Mouse (Mus musculus): ENCODE data around the gene Gm11549. TPM values are rescaled to one million over a fixed set of nuclear protein-coding genes. Genes with fewer than 3 reads are reported as not detected.

Gene Gm11549
- polyA plus RNA-seq, 1 experiment from 2014 or later = not detected

- 58% methylated on average over 6 of the region's 6 CpGs for WGBS (ENCODE audit: insufficient replicate concordance)
- H3K4me2 ChIP-seq = no peak overlapping the region
- H3K36me3 ChIP-seq = no peaks in the 10 kb centered on the region
- H3K9me3 ChIP-seq (replicated peaks) = no peaks in the 10 kb centered on the region
- H3K9ac ChIP-seq = no peak overlapping the region
- no peaks in the 10 kb centered on the region for H3K27me3 ChIP-seq
- no peak overlapping the region for H3K4me3 ChIP-seq (replicated peaks)
- no peak for ATAC-seq (ENCODE audit: low read depth)
- H3K4me1 ChIP-seq (replicated peaks) = no peaks in the 10 kb centered on the region
- no peak overlapping the region for H3K27ac ChIP-seq
- DNase-seq = no peak
Measured at GRCm38 (mm10) chr3:36511491-36511890, 10.1 kb downstream of the Gm11549 start.

GRCm38 (mm10) chr3:36505809-36506735 lies 15.5 kb downstream of the Gm11549 start:
- Histone ChIP-seq H3K27me3 (no peaks in the 10 kb centered on the region), H3K36me3 (no peaks in the 10 kb centered on the region), H3K4me3 (replicated peaks) (no peak overlapping the region), H3K27ac (no peak overlapping the region), H3K9ac (no peak overlapping the region), H3K4me2 (no peak overlapping the region), H3K9me3 (replicated peaks) (no peaks in the 10 kb centered on the region), H3K4me1 (replicated peaks) (no peaks in the 10 kb centered on the region)
- ATAC-seq (ENCODE audit: low read depth) (no peak), DNase-seq (no peak)
- 49% methylated on average over 10 of the region's 10 CpGs for WGBS (ENCODE audit: insufficient replicate concordance)

GRCm38 (mm10) chr3:36505306-36505705 lies 16.3 kb downstream of the Gm11549 start:
- no peak overlapping the region for H3K4me3 ChIP-seq (replicated peaks)
- DNase-seq (no peak), ATAC-seq (ENCODE audit: low read depth) (no peak)
- no peak overlapping the region for H3K27ac ChIP-seq
- H3K9me3 ChIP-seq (replicated peaks) = no peaks in the 10 kb centered on the region
- H3K36me3 ChIP-seq = no peaks in the 10 kb centered on the region
- WGBS (ENCODE audit: insufficient replicate concordance) = 64% methylated on average over 8 of the region's 8 CpGs
- no peak overlapping the region for H3K4me2 ChIP-seq
- H3K27me3 ChIP-seq = no peaks in the 10 kb centered on the region
- H3K4me1 ChIP-seq (replicated peaks) = no peaks in the 10 kb centered on the region
- H3K9ac ChIP-seq = no peak overlapping the region

GRCm38 (mm10) chr3:36501546-36501945 lies 20.1 kb downstream of the Gm11549 start:
- H3K4me3 ChIP-seq (replicated peaks) = no peak overlapping the region
- no peak for DNase-seq
- H3K4me1 ChIP-seq (replicated peaks) = no peaks in the 10 kb centered on the region
- H3K4me2 ChIP-seq = no peak overlapping the region
- no peak for ATAC-seq (ENCODE audit: low read depth)
- no peak overlapping the region for H3K9ac ChIP-seq
- no peaks in the 10 kb centered on the region for H3K27me3 ChIP-seq
- H3K36me3 ChIP-seq = no peaks in the 10 kb centered on the region
- H3K9me3 ChIP-seq (replicated peaks) = no peaks in the 10 kb centered on the region
- 55% methylated on average over 7 of the region's 7 CpGs for WGBS (ENCODE audit: insufficient replicate concordance)
- no peak overlapping the region for H3K27ac ChIP-seq

- no peak for DNase-seq
- WGBS (ENCODE audit: insufficient replicate concordance) = 67% methylated on average over 8 of the region's 8 CpGs
Measured at GRCm38 (mm10) chr3:36500976-36501375, 20.6 kb downstream of the Gm11549 start.

GRCm38 (mm10) chr3:36499418-36499817 lies 22.2 kb downstream of the Gm11549 start:
- Histone ChIP-seq H3K36me3 (no peaks in the 10 kb centered on the region), H3K4me3 (replicated peaks) (no peak overlapping the region), H3K9ac (no peak overlapping the region), H3K4me2 (no peak overlapping the region), H3K9me3 (replicated peaks) (no peaks in the 10 kb centered on the region), H3K4me1 (replicated peaks) (no peaks in the 10 kb centered on the region), H3K27me3 (no peaks in the 10 kb centered on the region), H3K27ac (no peak overlapping the region)
- 85% methylated on average over 7 of the region's 7 CpGs for WGBS (ENCODE audit: insufficient replicate concordance)
- DNase-seq (no peak), ATAC-seq (ENCODE audit: low read depth) (no peak)

More at GRCm38 (mm10) chr3:36500976-36501375, 20.6 kb downstream of the Gm11549 start:
- no peaks in the 10 kb centered on the region for H3K27me3 ChIP-seq
- no peaks in the 10 kb centered on the region for H3K9me3 ChIP-seq (replicated peaks)
- H3K36me3 ChIP-seq = no peaks in the 10 kb centered on the region
- no peak overlapping the region for H3K4me2 ChIP-seq
- no peak for ATAC-seq (ENCODE audit: low read depth)
- H3K4me1 ChIP-seq (replicated peaks) = no peaks in the 10 kb centered on the region
- no peak overlapping the region for H3K4me3 ChIP-seq (replicated peaks)
- no peak overlapping the region for H3K9ac ChIP-seq
- H3K27ac ChIP-seq = no peak overlapping the region

- DNase-seq (no peak), ATAC-seq (ENCODE audit: low read depth) (no peak)
- no peaks in the 10 kb centered on the region for H3K27me3 ChIP-seq
- H3K4me2 ChIP-seq = no peak overlapping the region
- 79% methylated on average over 6 of the region's 6 CpGs for WGBS (ENCODE audit: insufficient replicate concordance)
- H3K27ac ChIP-seq = no peak overlapping the region
- H3K9me3 ChIP-seq (replicated peaks) = no peaks in the 10 kb centered on the region
- H3K36me3 ChIP-seq = no peaks in the 10 kb centered on the region
- H3K9ac ChIP-seq = no peak overlapping the region
- H3K4me1 ChIP-seq (replicated peaks) = no peaks in the 10 kb centered on the region; the same call in 1 of the 2 replicates
- no peak overlapping the region for H3K4me3 ChIP-seq (replicated peaks)
Measured at GRCm38 (mm10) chr3:36498224-36498623, 23.4 kb downstream of the Gm11549 start.

- no peak for ATAC-seq (ENCODE audit: low read depth)
Measured at GRCm38 (mm10) chr3:36496746-36497145, 24.9 kb downstream of the Gm11549 start.

GRCm38 (mm10) chr3:36496273-36496672 lies 25.3 kb downstream of the Gm11549 start:
- no peaks in the 10 kb centered on the region for H3K27me3 ChIP-seq
- H3K4me1 ChIP-seq (replicated peaks) = peaks cover 13% of the 10 kb centered on the region
- H3K9ac ChIP-seq = no peak overlapping the region
- H3K27ac ChIP-seq = no peak overlapping the region
- no peak overlapping the region for H3K4me3 ChIP-seq (replicated peaks)
- no peaks in the 10 kb centered on the region for H3K9me3 ChIP-seq (replicated peaks)
- DNase-seq (no peak), ATAC-seq (ENCODE audit: low read depth) (no peak)
- no peaks in the 10 kb centered on the region for H3K36me3 ChIP-seq
- H3K4me2 ChIP-seq = no peak overlapping the region
- 70% methylated on average over 9 of the region's 9 CpGs for WGBS (ENCODE audit: insufficient replicate concordance)

More at GRCm38 (mm10) chr3:36496746-36497145, 24.9 kb downstream of the Gm11549 start:
- Histone ChIP-seq H3K4me2 (no peak overlapping the region), H3K9ac (no peak overlapping the region), H3K4me3 (replicated peaks) (no peak overlapping the region), H3K9me3 (replicated peaks) (no peaks in the 10 kb centered on the region), H3K4me1 (replicated peaks) (peaks cover 9% of the 10 kb centered on the region), H3K36me3 (no peaks in the 10 kb centered on the region), H3K27me3 (no peaks in the 10 kb centered on the region), H3K27ac (no peak overlapping the region)
- WGBS (ENCODE audit: insufficient replicate concordance) = 19% methylated on average over 14 of the region's 14 CpGs
- peak; percentile 13 for DNase-seq

GRCm38 (mm10) chr3:36495436-36495835 lies 26.2 kb downstream of the Gm11549 start:
- no peak overlapping the region for H3K4me3 ChIP-seq (replicated peaks)
- WGBS (ENCODE audit: insufficient replicate concordance) = 5% methylated on average over 6 of the region's 6 CpGs
- peak; percentile 59 for ATAC-seq (ENCODE audit: low read depth)

GRCm38 (mm10) chr3:36494613-36495012 lies 27.0 kb downstream of the Gm11549 start:
- no peak overlapping the region for H3K4me2 ChIP-seq
- DNase-seq = no peak
- 59% methylated on average over 2 of the region's 2 CpGs for WGBS (ENCODE audit: insufficient replicate concordance)
- H3K27ac ChIP-seq = no peak overlapping the region
- no peaks in the 10 kb centered on the region for H3K36me3 ChIP-seq
- H3K9me3 ChIP-seq (replicated peaks) = no peaks in the 10 kb centered on the region
- no peak for ATAC-seq (ENCODE audit: low read depth)
- H3K9ac ChIP-seq = no peak overlapping the region
- peaks cover 13% of the 10 kb centered on the region for H3K4me1 ChIP-seq (replicated peaks)
- no peak overlapping the region for H3K4me3 ChIP-seq (replicated peaks)
- H3K27me3 ChIP-seq = no peaks in the 10 kb centered on the region

More at GRCm38 (mm10) chr3:36495436-36495835, 26.2 kb downstream of the Gm11549 start:
- H3K27me3 ChIP-seq = no peaks in the 10 kb centered on the region
- H3K27ac ChIP-seq = no peak overlapping the region
- no peak overlapping the region for H3K9ac ChIP-seq
- no peaks in the 10 kb centered on the region for H3K36me3 ChIP-seq
- H3K4me1 ChIP-seq (replicated peaks) = peaks cover 13% of the 10 kb centered on the region
- no peaks in the 10 kb centered on the region for H3K9me3 ChIP-seq (replicated peaks)
- peak; percentile 32 for DNase-seq
- H3K4me2 ChIP-seq = peak overlapping the region; percentile 33
